Mouse (Mus musculus): ENCODE measurements at regions not wholly inside any gene's neighbourhood (a gene's known extent, or its start where the extent isn't known, plus 50 kb on each side); places are given as distances from the start of the nearest gene placed in this dataset.

DNA sequence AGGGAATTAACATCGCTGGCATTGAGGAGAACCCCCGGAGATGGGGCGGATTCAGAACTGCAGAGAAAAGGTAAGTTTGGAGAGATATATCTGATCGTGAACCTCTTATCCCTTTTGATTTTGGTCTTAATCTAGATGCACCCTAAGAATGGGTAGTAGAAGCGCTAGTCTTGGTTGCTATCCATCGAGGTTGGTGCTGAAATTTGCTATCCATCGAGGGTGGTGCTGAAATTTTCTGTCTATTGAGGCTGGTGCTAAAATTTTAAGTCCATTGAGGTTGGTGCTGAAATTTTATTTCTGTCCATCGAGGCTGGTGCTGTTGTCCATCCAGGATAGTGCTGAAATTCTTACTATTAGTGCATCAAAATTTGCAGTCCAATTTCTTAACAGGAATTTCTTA lies 80.4 kb downstream of the Scgb1b3 start:
- DNase-seq, result peak; percentile 3 to 11

Data from kidney, postnatal 4 days (tissue).